Mouse (Mus musculus) midbrain, embryonic 16.5 days (tissue): ENCODE results near the gene Gm21985. TPM values are rescaled to one million over a fixed set of nuclear protein-coding genes. Genes with fewer than 3 reads are reported as not detected.
A peak's percentile ranks its signal among the peaks of the same experiment; 100 is the strongest.

Source experiments
- ATAC-seq: fragments of 200-750 bp; cut with Nextera tagmentation; 2 replicates; pipeline ENCODE4 v1.8.0; 2017; ENCODE audit warnings: moderate TSS enrichment
- H3K27ac ChIP-seq: fragments of 300-500 bp; sonication (generic); 2 replicates; pipeline ENCODE4 v1.5.1; 2014; ENCODE audit warnings: mild to moderate bottlenecking, low read length, mixed read lengths
- H3K27me3 ChIP-seq: fragments of 300-500 bp; sonication (generic); 2 replicates; pipeline ENCODE4 v1.6.1; 2014; ENCODE audit warnings: low read depth, low read length, mixed read lengths; ENCODE audit not compliant: control insufficient read depth, insufficient read depth
- H3K36me3 ChIP-seq: fragments of 300-500 bp; sonication (generic); 2 replicates; pipeline ENCODE4 v1.6.1; 2014; ENCODE audit warnings: mild to moderate bottlenecking, low read length, moderate library complexity, mixed read lengths; ENCODE audit not compliant: control insufficient read depth, insufficient read depth
- H3K4me1 ChIP-seq: fragments of 300-500 bp; sonication (generic); 2 replicates; pipeline ENCODE4 v1.6.1; 2014; ENCODE audit warnings: mild to moderate bottlenecking, low read length, mixed read lengths; ENCODE audit not compliant: control insufficient read depth, insufficient read depth
- H3K4me2 ChIP-seq: fragments of 300-500 bp; sonication (generic); 2 replicates; pipeline ENCODE4 v1.6.1; 2014; ENCODE audit warnings: mild to moderate bottlenecking, low read length, mixed read lengths
- H3K4me3 ChIP-seq: fragments of 300-500 bp; sonication (generic); 2 replicates; pipeline ENCODE4 v1.5.1; 2014; ENCODE audit warnings: low read depth, mild to moderate bottlenecking, low read length, moderate library complexity, mixed read lengths
- H3K9ac ChIP-seq: fragments of 300-500 bp; sonication (generic); 2 replicates; pipeline ENCODE4 v1.6.1; 2014; ENCODE audit warnings: low read depth, low read length, mixed read lengths
- H3K9me3 ChIP-seq: fragments of 300-500 bp; sonication (generic); replicated peaks from 2 replicates; pipeline ENCODE4 v1.6.1; 2014; ENCODE audit warnings: mild to moderate bottlenecking, low read length, mixed read lengths; ENCODE audit not compliant: control insufficient read depth, poor library complexity, severe bottlenecking
- WGBS: fragments of 180-500 bp; shearing (Covaris S2); extraction: QIAGEN DNeasy Blood & Tissue Kit; methylation state at CpG from one replicate; pipeline ENCODE4 v1.1.7; 2014; 5-methylcytosine and 5-hydroxymethylcytosine counted together
- polyA plus RNA-seq: library from polyadenylated mRNA; unstranded; fragments of >200 nt; fragmentation: Nextera tagmentation; extraction: Ambion mirVana; gene quantifications from 2 replicates; pipeline ENCODE4 v1.2.1, GENCODE M21; 2015

Gm21985 gene
- polyA plus RNA-seq, 1 experiment from 2014 or later, result 0.08 TPM

- H3K4me2 ChIP-seq, result peak overlapping the region; percentile 55
- WGBS, result 1% methylated on average over 26 of the region's 28 CpGs
- ATAC-seq, result peak; percentile 76
- no peaks in the 10 kb centered on the region for H3K27me3 ChIP-seq
- H3K9me3 ChIP-seq, result no peaks in the 10 kb centered on the region
- H3K4me3 ChIP-seq, result peak overlapping the region; percentile 79
- H3K27ac ChIP-seq, result peak overlapping the region; percentile 96
- peak overlapping the region; percentile 85 for H3K9ac ChIP-seq
- H3K36me3 ChIP-seq, result peaks cover 11% of the 10 kb centered on the region
- H3K4me1 ChIP-seq, result peaks cover 9% of the 10 kb centered on the region
Observed at GRCm38 (mm10) chr2:112239935-112240721, 26.0 kb upstream of the Gm21985 start.

GRCm38 (mm10) chr2:112241787-112242186 lies 24.3 kb upstream of the Gm21985 start:
- WGBS, result 88% methylated on average over 14 of the region's 14 CpGs
- Histone ChIP-seq H3K9me3 (no peaks in the 10 kb centered on the region), H3K9ac (no peak overlapping the region), H3K36me3 (peaks cover 19% of the 10 kb centered on the region), H3K4me1 (peaks cover 9% of the 10 kb centered on the region), H3K4me3 (no peak overlapping the region), H3K4me2 (no peak overlapping the region), H3K27me3 (no peaks in the 10 kb centered on the region), H3K27ac (no peak overlapping the region)
- no peak for ATAC-seq

- ATAC-seq, result no peak
- Histone ChIP-seq H3K4me2 (no peak overlapping the region), H3K9ac (no peak overlapping the region), H3K27ac (no peak overlapping the region), H3K36me3 (peaks cover 23% of the 10 kb centered on the region), H3K27me3 (no peaks in the 10 kb centered on the region), H3K4me3 (no peak overlapping the region), H3K4me1 (peaks cover 7% of the 10 kb centered on the region), H3K9me3 (no peaks in the 10 kb centered on the region)
- 96% methylated on average over 5 of the region's 5 CpGs for WGBS
Observed at GRCm38 (mm10) chr2:112245307-112245706, 20.8 kb upstream of the Gm21985 start.

- 94% methylated on average over 6 of the region's 6 CpGs for WGBS
- Histone ChIP-seq H3K4me1 (peaks cover 2% of the 10 kb centered on the region), H3K27ac (no peak overlapping the region), H3K36me3 (peaks cover 23% of the 10 kb centered on the region), H3K9me3 (no peaks in the 10 kb centered on the region), H3K27me3 (no peaks in the 10 kb centered on the region), H3K4me3 (no peak overlapping the region), H3K9ac (no peak overlapping the region), H3K4me2 (no peak overlapping the region)
- ATAC-seq, result no peak
Observed at GRCm38 (mm10) chr2:112246193-112246592, 19.9 kb upstream of the Gm21985 start.

GRCm38 (mm10) chr2:112247323-112247722 lies 18.8 kb upstream of the Gm21985 start:
- H3K27ac ChIP-seq, result no peak overlapping the region
- H3K4me2 ChIP-seq, result no peak overlapping the region
- no peaks in the 10 kb centered on the region for H3K27me3 ChIP-seq
- no peaks in the 10 kb centered on the region for H3K9me3 ChIP-seq
- WGBS, result 88% methylated on average over 10 of the region's 10 CpGs
- no peak overlapping the region for H3K9ac ChIP-seq
- H3K36me3 ChIP-seq, result peaks cover 23% of the 10 kb centered on the region
- H3K4me1 ChIP-seq, result no peaks in the 10 kb centered on the region
- ATAC-seq, result no peak
- H3K4me3 ChIP-seq, result no peak overlapping the region

GRCm38 (mm10) chr2:112249780-112250453 lies 16.2 kb upstream of the Gm21985 start:
- Histone ChIP-seq H3K9ac (no peak overlapping the region), H3K4me1 (no peaks in the 10 kb centered on the region), H3K27ac (no peak overlapping the region), H3K4me2 (no peak overlapping the region), H3K36me3 (peaks cover 12% of the 10 kb centered on the region), H3K4me3 (no peak overlapping the region), H3K9me3 (no peaks in the 10 kb centered on the region), H3K27me3 (no peaks in the 10 kb centered on the region)
- 92% methylated on average over 10 of the region's 10 CpGs for WGBS
- no peak for ATAC-seq

GRCm38 (mm10) chr2:112254675-112255515 lies 11.2 kb upstream of the Gm21985 start:
- Histone ChIP-seq H3K27me3 (no peaks in the 10 kb centered on the region), H3K4me3 (no peak overlapping the region), H3K9me3 (no peaks in the 10 kb centered on the region), H3K4me1 (no peaks in the 10 kb centered on the region), H3K9ac (no peak overlapping the region), H3K36me3 (no peaks in the 10 kb centered on the region), H3K4me2 (no peak overlapping the region), H3K27ac (no peak overlapping the region)
- 71% methylated on average over 7 of the region's 7 CpGs for WGBS
- no peak for ATAC-seq

GRCm38 (mm10) chr2:112259241-112259962 lies 6.7 kb upstream of the Gm21985 start, which contains the start of gene Nutm1:
TSS of gene Nutm1 (minus strand) at chr2:112259291.
- no peaks in the 10 kb centered on the region for H3K27me3 ChIP-seq
- no peak within 1 kb of the TSS for H3K4me2 ChIP-seq
- H3K9me3 ChIP-seq, result no peaks in the 10 kb centered on the region
- H3K4me3 ChIP-seq, result no peak within 1 kb of the TSS
- no peak within 1 kb of the TSS for H3K9ac ChIP-seq
- 67% methylated on average over 10 of the region's 10 CpGs for WGBS
- no peak for ATAC-seq
- H3K36me3 ChIP-seq, result no peaks in the 10 kb centered on the region
- peaks cover 11% of the 10 kb centered on the region for H3K4me1 ChIP-seq
- H3K27ac ChIP-seq, result no peak within 1 kb of the TSS
